Mouse (Mus musculus) spleen, adult 2 months (tissue): Measurements from ENCODE around the gene Loxl1.

Experiments used
- CTCF ChIP-seq: fragments of 200-500 bp; IDR thresholded peaks from 2 replicates; pipeline ENCODE4 v1.5.1; 2011; ENCODE audit warnings: mild to moderate bottlenecking, inconsistent platforms; ENCODE audit not compliant: insufficient read depth, insufficient read length, insufficient replicate concordance; ENCODE audit errors: extremely low read depth
- POLR2A ChIP-seq: fragments of 200-500 bp; IDR thresholded peaks from 2 replicates; pipeline ENCODE4 v1.6.1; 2011; ENCODE audit warnings: low read depth, low read length, inconsistent platforms

DNA sequence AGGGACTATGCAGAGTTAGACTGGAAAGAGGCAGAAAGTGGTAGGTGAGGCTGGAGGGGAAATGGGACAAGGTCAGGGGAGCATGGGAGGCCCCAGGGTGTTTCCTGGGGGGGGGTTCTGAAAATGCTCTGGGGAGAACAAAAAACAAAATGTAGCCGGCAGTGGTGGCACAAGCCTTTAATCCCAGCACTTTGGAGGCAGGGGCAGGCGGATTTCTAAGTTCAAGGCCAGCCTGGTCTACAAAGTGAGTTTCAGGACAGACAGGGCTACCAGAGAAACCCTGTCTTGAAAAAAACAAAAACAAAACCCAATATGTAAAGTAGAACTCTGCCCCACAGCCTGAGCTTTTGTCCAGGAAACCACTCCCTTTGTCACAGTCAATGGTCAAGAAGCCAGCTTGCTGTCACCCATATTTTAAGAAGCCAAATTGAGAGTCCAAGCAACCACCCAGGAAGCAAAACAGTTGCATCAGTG, 40.9 kb downstream of the Loxl1 start:
- TF ChIP-seq CTCF (no peak), POLR2A (no peak)
